Mouse (Mus musculus) midbrain, embryonic 11.5 days (tissue): ENCODE results near the gene Extl2. TPM values are rescaled to one million over a fixed set of nuclear protein-coding genes. Genes with fewer than 3 reads are reported as not detected.

Experiments
- ATAC-seq: fragments of 200-750 bp; cut with Nextera tagmentation; 2 replicates; pipeline ENCODE4 v1.8.0; 2017; ENCODE audit warnings: moderate TSS enrichment, moderate library complexity; ENCODE audit not compliant: low FRiP score
- DNase-seq: peaks from one replicate; pipeline ENCODE4 v3.0.0; 2015; ENCODE audit warnings: low spot score; ENCODE audit errors: missing footprints
- H3K27ac ChIP-seq: fragments of 300-500 bp; sonication (generic); 2 replicates; pipeline ENCODE4 v1.5.1; 2014; ENCODE audit warnings: low read depth, low read length
- H3K27me3 ChIP-seq: fragments of 300-500 bp; sonication (generic); 2 replicates; pipeline ENCODE4 v1.6.1; 2014; ENCODE audit warnings: mild to moderate bottlenecking, low read length, moderate library complexity, mixed read lengths; ENCODE audit not compliant: control insufficient read depth, insufficient read depth
- H3K36me3 ChIP-seq: fragments of 300-500 bp; sonication (generic); 2 replicates; pipeline ENCODE4 v1.6.1; 2014; ENCODE audit warnings: mild to moderate bottlenecking, low read length, moderate library complexity, mixed read lengths; ENCODE audit not compliant: control insufficient read depth, insufficient read depth
- H3K4me1 ChIP-seq: fragments of 300-500 bp; sonication (generic); 2 replicates; pipeline ENCODE4 v1.6.1; 2014; ENCODE audit warnings: low read length; ENCODE audit not compliant: control insufficient read depth, insufficient read depth
- H3K4me2 ChIP-seq: fragments of 300-500 bp; sonication (generic); 2 replicates; pipeline ENCODE4 v1.6.1; 2014; ENCODE audit warnings: mild to moderate bottlenecking, moderate library complexity
- H3K4me3 ChIP-seq: fragments of 300-500 bp; sonication (generic); 2 replicates; pipeline ENCODE4 v1.5.1; 2014; ENCODE audit warnings: low read depth, low read length
- H3K9ac ChIP-seq: fragments of 300-500 bp; sonication (generic); 2 replicates; pipeline ENCODE4 v1.6.1; 2014; ENCODE audit warnings: low read length
- H3K9me3 ChIP-seq: fragments of 300-500 bp; sonication (generic); 2 replicates; pipeline ENCODE4 v1.6.1; 2016; ENCODE audit warnings: low read length; ENCODE audit not compliant: control insufficient read depth
- WGBS: fragments of 180-500 bp; shearing (Covaris S2); extraction: QIAGEN DNeasy Blood & Tissue Kit; methylation state at CpG from one replicate; pipeline ENCODE4 v1.1.7; 2014; 5-methylcytosine and 5-hydroxymethylcytosine counted together
- polyA plus RNA-seq: library from polyadenylated mRNA; unstranded; fragments of >200 nt; fragmentation: Nextera tagmentation; extraction: Ambion mirVana; gene quantifications from 2 replicates; pipeline ENCODE4 v1.2.1, GENCODE M21; 2014

Gene Extl2
- polyA plus RNA-seq: 27.3 and 28.1 TPM in 2 replicates

DNA sequence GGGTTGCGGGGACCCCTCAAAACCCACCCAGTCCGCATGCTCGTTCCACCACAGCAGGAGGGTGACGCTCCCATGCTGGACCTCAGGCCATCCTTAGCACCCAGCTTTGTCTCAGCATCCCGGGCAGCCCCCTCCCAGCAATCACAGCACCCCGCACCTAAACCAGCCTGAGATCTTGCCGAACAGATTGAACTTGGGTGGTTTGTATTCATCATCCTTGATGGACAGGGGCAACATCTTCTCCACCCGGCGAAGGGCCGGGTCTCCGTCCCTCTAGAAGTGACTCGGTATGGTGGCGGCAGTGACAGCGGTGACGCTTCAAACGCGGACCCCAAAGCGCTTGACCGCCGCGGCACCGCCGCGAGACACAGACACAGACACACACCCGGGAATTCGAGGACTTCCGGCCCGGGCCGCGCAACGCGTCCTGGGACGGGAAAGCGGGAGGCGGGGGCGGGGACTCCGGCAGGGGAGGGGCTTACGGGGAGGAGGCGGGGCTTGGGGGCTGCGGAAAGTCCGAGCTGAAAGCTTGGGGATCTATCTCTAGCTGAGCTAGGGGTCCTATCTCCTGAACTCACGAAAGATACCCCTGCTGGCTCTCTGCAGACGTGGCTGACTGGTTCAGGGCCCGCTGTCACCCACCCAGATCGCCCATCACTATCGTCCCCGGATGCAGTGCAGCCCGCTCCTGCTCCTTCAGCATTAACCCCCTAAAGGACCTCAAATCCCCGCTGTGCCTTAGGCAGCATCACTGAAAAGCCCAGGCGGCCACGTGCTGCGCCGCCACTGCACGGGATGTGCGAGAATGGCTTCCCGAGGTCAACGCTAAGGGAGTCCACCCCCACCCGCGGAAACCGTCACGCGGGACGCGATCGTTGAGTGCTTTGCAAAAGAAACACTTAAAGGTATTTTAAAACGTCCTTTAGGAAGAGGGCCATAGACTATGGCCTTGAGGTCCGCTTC is at the start of gene Extl2, which contains the start of gene Slc30a7:
Extl2 (plus strand) TSS at position 485 of the 963 bp plus-strand sequence.
Slc30a7 (minus strand) TSS at position 429 of the 963 bp plus-strand sequence.
- Histone ChIP-seq H3K4me1 (peaks cover 12% of the 10 kb centered on the region), H3K27ac (peak within 1 kb of the TSS; percentile 72), H3K9ac (peak within 1 kb of the TSS; percentile 88), H3K36me3 (peaks cover 2% of the 10 kb centered on the region; the same call in 1 of the 2 replicates), H3K4me3 (peak within 1 kb of the TSS; percentile 79), H3K27me3 (no peaks in the 10 kb centered on the region), H3K4me2 (peak within 1 kb of the TSS; percentile 89), H3K9me3 (no peaks in the 10 kb centered on the region)
- ATAC-seq: peak; percentile 94
- peak; percentile 99 for DNase-seq
- under 1% methylated on average over 67 of the region's 67 CpGs for WGBS

DNA sequence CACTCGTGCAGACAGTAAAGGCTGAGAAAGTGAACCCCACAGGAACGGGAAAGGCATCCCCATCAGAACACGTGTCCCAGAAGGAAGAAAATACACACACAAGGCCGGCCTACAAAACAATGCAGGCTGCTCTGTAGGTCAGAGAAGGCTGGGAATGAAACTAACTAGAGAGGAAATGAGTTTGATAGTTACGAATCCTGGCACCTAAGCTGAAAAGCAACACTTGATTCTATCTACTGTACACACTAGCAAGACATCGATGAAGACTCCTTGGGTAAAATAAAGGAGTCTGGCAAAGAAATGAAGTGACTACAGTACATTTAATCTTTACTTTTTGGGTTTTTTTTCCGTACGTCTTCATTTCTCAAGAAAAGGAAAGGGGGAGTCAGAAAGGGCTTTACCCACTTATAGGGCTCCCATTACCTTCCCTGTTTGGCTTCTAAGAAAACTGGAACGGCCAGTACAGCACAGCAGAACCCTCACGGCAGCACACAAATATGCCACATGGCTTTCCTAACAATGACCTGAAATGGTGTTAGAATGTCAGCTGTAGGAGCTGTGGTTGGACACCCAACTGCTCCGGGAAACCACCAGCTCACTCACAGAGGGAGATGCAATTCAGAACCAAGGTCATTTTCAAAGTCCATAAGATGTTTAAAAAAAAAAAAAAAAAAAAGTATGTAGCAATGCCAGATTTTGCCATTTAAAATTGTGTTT is 45.8 kb upstream of the Extl2 start:
- Histone ChIP-seq H3K4me2 (no peak overlapping the region), H3K9me3 (no peaks in the 10 kb centered on the region), H3K36me3 (no peaks in the 10 kb centered on the region), H3K9ac (no peak overlapping the region), H3K4me1 (no peaks in the 10 kb centered on the region), H3K4me3 (no peak overlapping the region), H3K27me3 (no peaks in the 10 kb centered on the region), H3K27ac (no peak overlapping the region)
- WGBS: 82% methylated on average over 11 of the region's 11 CpGs
- ATAC-seq: no peak
- peak; percentile 62 for DNase-seq

DNA sequence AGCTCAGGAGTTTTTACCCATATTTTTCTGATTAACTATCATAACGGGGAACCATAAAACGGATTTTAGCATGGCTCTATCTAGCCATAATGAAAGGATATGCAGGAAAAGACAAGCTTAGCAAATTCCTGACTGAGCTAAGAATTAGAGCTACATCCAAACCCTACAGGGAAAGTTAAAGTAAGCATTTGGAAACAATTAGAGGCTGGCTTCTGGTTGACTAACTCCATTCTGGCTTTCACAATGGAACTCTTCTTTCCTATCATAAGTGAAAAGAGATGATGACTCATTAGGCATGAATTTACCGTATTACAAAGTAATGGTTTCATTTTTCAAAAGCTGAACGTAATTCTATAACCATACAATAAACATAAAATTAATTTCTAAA is 45.2 kb upstream of the Extl2 start:
- Histone ChIP-seq H3K9me3 (no peaks in the 10 kb centered on the region), H3K9ac (no peak overlapping the region), H3K4me1 (no peaks in the 10 kb centered on the region), H3K4me2 (no peak overlapping the region), H3K36me3 (no peaks in the 10 kb centered on the region), H3K4me3 (no peak overlapping the region), H3K27ac (no peak overlapping the region), H3K27me3 (no peaks in the 10 kb centered on the region)
- peak; percentile 37 for DNase-seq
- 57% methylated on average over 4 of the region's 4 CpGs for WGBS
- ATAC-seq: no peak

DNA sequence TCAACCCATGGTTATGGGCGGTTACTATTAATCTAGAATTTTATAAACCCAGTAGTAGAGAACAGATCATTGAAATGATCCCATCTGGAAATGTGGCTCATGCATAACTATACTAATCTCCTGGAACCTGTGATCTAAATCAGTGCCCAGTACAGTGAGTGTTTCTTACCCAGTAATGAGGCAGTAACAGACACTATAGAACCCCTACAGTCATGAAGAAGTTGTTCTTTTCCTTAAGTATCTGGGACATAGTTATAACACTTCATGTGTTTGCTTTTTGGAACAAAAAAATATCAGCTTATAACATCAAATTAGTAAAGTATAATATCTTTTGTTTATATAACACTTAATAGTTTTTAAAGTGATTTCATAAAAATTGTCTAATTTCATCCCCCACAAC is 43.7 kb upstream of the Extl2 start:
- ATAC-seq (no peak), DNase-seq (peak; percentile 35)

DNA sequence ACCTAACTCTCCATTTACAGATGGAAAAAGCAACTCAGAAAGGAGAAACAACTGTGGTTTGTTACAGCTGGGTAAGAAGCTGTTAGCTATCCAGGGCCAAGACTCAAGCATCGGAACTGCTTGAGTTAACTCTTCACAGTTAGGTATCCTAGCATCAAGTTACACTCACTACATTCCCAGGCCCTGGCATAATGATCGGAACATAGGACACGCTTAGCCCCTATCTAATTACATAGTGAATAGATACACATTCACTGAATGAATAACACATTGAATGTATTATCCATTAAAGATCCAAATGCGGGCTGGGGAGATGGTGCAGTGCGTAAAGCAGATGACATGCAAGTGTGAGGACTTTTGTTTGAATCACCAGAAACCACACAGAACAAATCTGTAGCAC is 43.2 kb upstream of the Extl2 start:
- no peaks in the 10 kb centered on the region for H3K36me3 ChIP-seq

More for the DNA sequence above, 43.7 kb upstream of the Extl2 start:
- Histone ChIP-seq H3K9ac (no peak overlapping the region), H3K4me2 (no peak overlapping the region), H3K4me1 (no peaks in the 10 kb centered on the region), H3K27me3 (no peaks in the 10 kb centered on the region), H3K27ac (no peak overlapping the region), H3K9me3 (no peaks in the 10 kb centered on the region), H3K36me3 (no peaks in the 10 kb centered on the region), H3K4me3 (no peak overlapping the region)
- whole genome bisulfite sequencing: 90% methylated on average over 1 of the region's 1 CpGs

DNA sequence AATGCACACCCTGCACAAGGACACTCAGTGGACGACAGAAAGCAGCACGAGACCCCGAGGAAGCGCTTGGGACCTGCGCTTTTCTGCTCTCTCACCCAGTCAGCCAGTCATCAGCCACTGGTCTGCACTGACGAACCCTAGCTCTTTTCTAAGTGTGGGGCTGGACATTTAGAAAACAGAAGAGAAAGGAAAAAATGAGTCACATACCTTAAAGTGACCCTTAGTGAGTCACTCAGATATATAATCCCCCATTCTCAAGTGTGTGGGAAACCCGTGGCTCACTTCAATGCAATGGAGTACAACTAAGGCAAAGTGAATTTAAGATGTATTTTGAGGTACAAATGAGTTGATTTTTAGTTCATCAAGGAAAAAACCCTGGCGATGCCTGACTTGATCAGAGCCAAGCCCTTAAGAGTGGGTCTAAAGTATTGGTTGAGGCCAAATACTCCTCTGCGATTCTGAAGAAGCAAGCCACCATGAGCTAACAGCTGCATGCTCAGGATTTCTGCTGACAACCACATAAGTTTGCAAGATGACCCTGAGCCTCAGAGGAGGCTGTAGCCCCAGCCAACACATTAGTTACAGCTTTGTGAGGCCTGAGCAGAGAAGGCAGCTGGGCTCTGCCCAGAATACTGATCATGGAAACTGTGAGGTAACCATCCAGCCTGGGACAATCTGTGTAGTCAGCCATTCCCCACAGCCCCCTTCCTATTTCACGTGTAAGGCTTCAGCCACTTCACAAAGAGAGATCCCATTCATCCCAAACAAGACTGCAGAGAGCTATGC is 38.3 kb upstream of the Extl2 start:
- 90% methylated on average over 10 of the region's 10 CpGs for WGBS
- ATAC-seq: no peak
- H3K27me3 ChIP-seq: no peaks in the 10 kb centered on the region
- H3K4me1 ChIP-seq: no peaks in the 10 kb centered on the region
- no peak overlapping the region for H3K9ac ChIP-seq
- no peak overlapping the region for H3K4me2 ChIP-seq
- no peaks in the 10 kb centered on the region for H3K9me3 ChIP-seq
- no peak overlapping the region for H3K4me3 ChIP-seq
- H3K36me3 ChIP-seq: no peaks in the 10 kb centered on the region
- DNase-seq: peak; percentile 35
- H3K27ac ChIP-seq: no peak overlapping the region

More for the DNA sequence above, 43.2 kb upstream of the Extl2 start:
- Histone ChIP-seq H3K9ac (no peak overlapping the region), H3K27ac (no peak overlapping the region), H3K4me3 (no peak overlapping the region), H3K4me2 (no peak overlapping the region), H3K4me1 (no peaks in the 10 kb centered on the region), H3K27me3 (no peaks in the 10 kb centered on the region), H3K9me3 (no peaks in the 10 kb centered on the region)
- no peak for ATAC-seq
- peak; percentile 75 for DNase-seq
- 82% methylated on average over 5 of the region's 5 CpGs for WGBS

DNA sequence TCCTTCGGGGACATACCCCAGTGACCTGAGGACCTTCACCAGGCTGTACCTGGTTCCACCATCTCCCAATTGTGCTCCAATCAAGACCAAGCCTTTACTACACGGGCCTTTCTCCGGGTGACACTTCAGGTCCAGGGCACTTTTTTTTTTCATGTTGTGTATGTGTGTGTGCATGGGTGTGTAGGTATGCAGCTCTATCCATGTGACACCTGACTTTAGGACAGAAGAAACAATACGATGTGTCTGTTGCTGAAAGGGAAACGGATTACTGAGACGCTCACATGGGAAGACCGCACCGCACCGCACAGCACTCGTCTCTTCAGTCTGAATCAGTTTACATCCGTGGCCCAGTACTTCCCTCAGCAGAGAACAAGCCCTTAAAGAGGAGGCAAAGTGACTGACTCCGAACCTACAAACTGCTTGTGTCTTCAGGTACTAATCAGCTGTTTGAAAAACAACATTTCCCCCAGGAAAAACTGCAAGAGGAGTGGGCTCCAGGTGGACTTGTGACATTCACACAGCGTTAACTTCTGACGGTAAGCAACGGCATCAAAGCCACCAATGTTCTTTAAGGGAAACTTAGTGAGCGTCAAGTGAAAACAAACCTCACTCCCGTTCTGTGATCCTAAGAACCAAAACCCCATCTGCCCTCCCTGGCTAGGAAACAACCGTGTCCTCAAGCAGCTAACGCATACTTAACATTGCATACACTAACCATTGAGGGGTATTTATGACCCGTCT is 36.0 kb upstream of the Extl2 start:
- WGBS: 96% methylated on average over 20 of the region's 20 CpGs
- H3K36me3 ChIP-seq: no peaks in the 10 kb centered on the region

DNA sequence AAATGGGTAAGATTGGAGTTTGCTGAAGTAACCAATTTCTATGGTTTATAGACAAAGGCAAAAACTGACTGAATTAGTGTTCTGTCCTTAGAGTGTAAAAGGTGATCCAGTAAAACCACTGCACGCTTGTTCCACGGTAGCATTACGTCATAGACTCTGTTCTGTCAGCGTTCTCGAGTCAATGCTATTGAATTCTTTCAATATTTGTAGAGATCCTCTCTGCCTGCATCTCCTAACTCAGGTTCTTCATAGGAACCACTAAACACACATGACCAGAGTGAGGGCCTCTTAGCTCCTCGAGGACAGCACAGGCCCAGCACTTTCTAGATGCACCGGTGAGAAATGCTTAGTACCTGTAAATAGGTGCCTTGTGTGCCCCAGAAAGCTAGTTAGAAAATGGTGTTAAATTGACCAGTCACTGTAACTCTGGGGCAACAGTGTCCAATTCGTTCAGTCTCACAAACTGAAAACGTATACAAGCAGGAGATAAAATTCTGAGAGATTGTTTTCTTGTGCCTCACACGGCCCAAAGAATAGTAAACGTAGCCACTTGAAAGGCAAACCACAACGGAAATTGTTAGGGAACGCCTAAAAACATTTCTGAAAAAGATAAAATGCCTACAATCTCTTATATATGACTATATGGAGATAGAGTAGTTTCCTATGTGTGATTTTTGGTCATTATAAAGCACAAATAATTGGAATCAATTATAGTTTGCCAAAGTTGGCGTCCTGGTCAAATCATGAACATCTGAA is 35.2 kb upstream of the Extl2 start:
- Histone ChIP-seq H3K9ac (no peak overlapping the region), H3K4me1 (no peaks in the 10 kb centered on the region), H3K27ac (no peak overlapping the region), H3K4me3 (no peak overlapping the region), H3K27me3 (no peaks in the 10 kb centered on the region), H3K4me2 (no peak overlapping the region), H3K36me3 (no peaks in the 10 kb centered on the region), H3K9me3 (no peaks in the 10 kb centered on the region)
- ATAC-seq: no peak
- no peak for DNase-seq
- 92% methylated on average over 14 of the region's 14 CpGs for WGBS

More for the DNA sequence above, 36.0 kb upstream of the Extl2 start:
- Histone ChIP-seq H3K9me3 (no peaks in the 10 kb centered on the region), H3K4me1 (no peaks in the 10 kb centered on the region), H3K4me2 (no peak overlapping the region), H3K27ac (no peak overlapping the region), H3K27me3 (no peaks in the 10 kb centered on the region), H3K9ac (no peak overlapping the region), H3K4me3 (no peak overlapping the region)
- DNase-seq (peak; percentile 61), ATAC-seq (no peak)
